Mouse (Mus musculus): ENCODE measurements around the gene Atp6v0c.

DNA sequence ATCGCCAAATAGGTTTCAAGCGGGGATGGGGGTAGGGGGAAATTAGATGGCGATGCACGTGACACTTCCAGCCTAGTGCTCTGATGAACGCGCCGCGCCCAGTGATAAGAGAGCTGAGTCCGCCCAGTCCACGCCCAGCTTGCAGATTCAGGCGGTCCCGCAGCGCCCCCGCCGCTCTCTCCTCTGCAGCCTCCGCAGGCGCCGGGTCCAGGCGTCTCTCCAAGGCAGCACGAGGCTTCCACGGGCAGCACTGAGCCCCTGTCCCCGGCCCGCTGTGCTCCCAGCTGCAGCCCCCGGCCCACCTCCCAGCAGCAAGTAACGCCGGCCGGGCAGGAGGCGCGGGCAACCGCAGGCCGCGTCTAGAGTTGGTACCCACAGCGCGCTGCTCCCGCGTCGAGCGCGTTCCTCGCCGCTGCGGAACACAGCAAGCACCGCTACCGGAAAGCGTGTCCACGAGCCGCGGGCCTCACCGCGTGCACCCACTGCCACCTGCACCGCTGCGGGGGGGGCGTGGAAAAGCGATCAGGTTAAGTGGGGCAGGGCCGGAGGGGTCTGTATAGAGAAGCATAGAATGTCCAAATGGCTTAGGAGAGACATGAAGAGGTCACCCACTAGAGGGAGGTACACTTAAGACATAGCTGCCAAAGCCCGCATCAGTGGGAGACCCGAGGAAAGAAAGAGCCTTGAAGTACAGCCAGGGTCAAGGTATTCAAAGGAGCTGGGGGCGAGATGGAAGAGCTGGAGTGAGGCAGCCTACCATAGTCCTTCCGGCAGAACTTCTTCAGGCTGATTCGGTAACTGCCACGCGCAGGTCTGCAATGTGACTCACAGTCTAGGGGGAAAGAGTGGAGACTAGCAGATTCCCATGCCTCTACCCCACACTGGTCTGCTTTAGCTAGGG, 37.2 kb upstream of the Atp6v0c start:
- TF ChIP-seq CTCF (IDR thresholded peaks at IDR 0.05; ENCODE audit: low read depth), result peak; percentile 54
- 0 out of 2 replicates have a peak, but pooled peaks have one; percentile 18 for TF ChIP-seq EP300 (IDR thresholded peaks at IDR 0.05; ENCODE audit: low read depth)

All from liver, embryonic 14.5 days (tissue).